ENCODE assay signal across 16 mouse cellular contexts in genomic region chr4:151739348-151739956, GRCm38 (mm10).
A peak's percentile ranks its signal among the peaks of the same experiment; 100 is the strongest.
DNase-seq lines count a peak whose midpoint lies in the region; ATAC-seq lines count a peak whose summit lies in the region.
"Had no signal": no experiment of that assay in that cellular context is flagged by ENCODE, and none has a peak within 500 bp of the region (broad histone marks: within the 10 kb centered on the region; RNA-seq: fewer than 3 reads in every experiment).

No protein-coding gene starts in this region.

- no peak overlapping the region for H3K4me3 ChIP-seq in hindbrain, embryonic 15.5 days
- no peak overlapping the region for H3K4me3 ChIP-seq in hindbrain, embryonic 11.5 days (ENCODE audit: low read depth, low read length)
- no peak overlapping the region for H3K4me3 ChIP-seq in liver, embryonic 12.5 days
- H3K4me3 ChIP-seq: embryonic facial prominence, embryonic 12.5 days; forebrain, embryonic 13.5 days; limb, embryonic 15.5 days had no signal

- no peak for DNase-seq in hindbrain, embryonic 11.5 days (ENCODE audit: low spot score)
- peak; percentile 3 for DNase-seq in thymus, postnatal 25 days
- no peak for DNase-seq in thymus, adult 18-20 months
- DNase-seq in splenic B cell, adult 2 months (ENCODE audit: low read depth, low spot score) = peak; percentile 3
- no peak for DNase-seq in frontal cortex, postnatal 10 days (ENCODE audit: low spot score in 2 of 2)
- DNase-seq in layer of hippocampus, adult 9-10 months (ENCODE audit: low spot score) = no peak
- DNase-seq: gastrocnemius, postnatal 36 days; heart, postnatal 14 days; lung, postnatal 36 days; thymus, postnatal 14 days had no signal

- no peak overlapping the region for H3K9ac ChIP-seq in hindbrain, embryonic 15.5 days
- H3K9ac ChIP-seq in hindbrain, embryonic 11.5 days (ENCODE audit: low read depth, low read length) = no peak overlapping the region
- H3K9ac ChIP-seq in liver, embryonic 12.5 days = no peak overlapping the region
- H3K9ac ChIP-seq: embryonic facial prominence, embryonic 12.5 days; forebrain, embryonic 13.5 days; limb, embryonic 15.5 days had no signal

- no peaks in the 10 kb centered on the region for H3K27me3 ChIP-seq in hindbrain, embryonic 15.5 days
- no peaks in the 10 kb centered on the region for H3K27me3 ChIP-seq in hindbrain, embryonic 11.5 days (ENCODE audit: control insufficient read depth, insufficient read depth, low read length)
- no peaks in the 10 kb centered on the region; the same call in 1 of the 2 replicates for H3K27me3 ChIP-seq in liver, embryonic 12.5 days (replicated peaks)
- H3K27me3 ChIP-seq in splenic B cell, adult 2 months (ENCODE audit: control insufficient read depth, insufficient read depth, low read length, poor library complexity, severe bottlenecking) = no peaks in the 10 kb centered on the region
- H3K27me3 ChIP-seq: embryonic facial prominence, embryonic 12.5 days; forebrain, embryonic 13.5 days; limb, embryonic 15.5 days had no signal

- no peak for ATAC-seq in hindbrain, embryonic 15.5 days (ENCODE audit: low FRiP score, low read depth)
- no peak for ATAC-seq in hindbrain, embryonic 11.5 days (ENCODE audit: low FRiP score)
- peak; percentile 66 for ATAC-seq in liver, embryonic 12.5 days
- ATAC-seq: forebrain, embryonic 13.5 days; intestine, postnatal 0 days had no signal

- H3K4me2 ChIP-seq in hindbrain, embryonic 15.5 days = no peak overlapping the region
- H3K4me2 ChIP-seq in hindbrain, embryonic 11.5 days (replicated peaks; ENCODE audit: low read depth, low read length) = no peak overlapping the region
- no peak overlapping the region for H3K4me2 ChIP-seq in liver, embryonic 12.5 days
- H3K4me2 ChIP-seq: embryonic facial prominence, embryonic 12.5 days; forebrain, embryonic 13.5 days; limb, embryonic 15.5 days had no signal

- WGBS in hindbrain, embryonic 15.5 days = 72% methylated on average over 12 of the region's 12 CpGs
- 86% methylated on average over 12 of the region's 12 CpGs for WGBS in hindbrain, embryonic 11.5 days
- WGBS in liver, embryonic 12.5 days (ENCODE audit: insufficient replicate concordance) = 64% methylated on average over 12 of the region's 12 CpGs

- H3K36me3 ChIP-seq in hindbrain, embryonic 15.5 days = no peaks in the 10 kb centered on the region
- H3K36me3 ChIP-seq in hindbrain, embryonic 11.5 days (ENCODE audit: control insufficient read depth, insufficient read depth, low read length) = no peaks in the 10 kb centered on the region
- no peaks in the 10 kb centered on the region for H3K36me3 ChIP-seq in liver, embryonic 12.5 days
- H3K36me3 ChIP-seq in splenic B cell, adult 2 months (ENCODE audit: control insufficient read depth, insufficient read depth, low read length, poor library complexity, severe bottlenecking) = no peaks in the 10 kb centered on the region
- H3K36me3 ChIP-seq: embryonic facial prominence, embryonic 12.5 days; limb, embryonic 15.5 days had no signal

- no peaks in the 10 kb centered on the region for H3K9me3 ChIP-seq in hindbrain, embryonic 15.5 days
- H3K9me3 ChIP-seq in hindbrain, embryonic 11.5 days (ENCODE audit: control insufficient read depth, low read length) = no peaks in the 10 kb centered on the region
- H3K9me3 ChIP-seq in liver, embryonic 12.5 days (replicated peaks) = no peaks in the 10 kb centered on the region
- H3K9me3 ChIP-seq: embryonic facial prominence, embryonic 12.5 days; forebrain, embryonic 13.5 days; limb, embryonic 15.5 days had no signal

- peaks cover 41% of the 10 kb centered on the region for H3K4me1 ChIP-seq in hindbrain, embryonic 15.5 days (replicated peaks)
- H3K4me1 ChIP-seq in hindbrain, embryonic 11.5 days (replicated peaks; ENCODE audit: control insufficient read depth, insufficient read depth, low read length) = 0 out of 2 replicates have a peak, but pooled peaks cover 4% of the 10 kb centered on the region
- H3K4me1 ChIP-seq in liver, embryonic 12.5 days = peaks cover 47% of the 10 kb centered on the region

- 0 out of 2 replicates have a peak overlapping the region, but pooled peaks have one; percentile 18 for H3K27ac ChIP-seq in hindbrain, embryonic 15.5 days (replicated peaks)
- H3K27ac ChIP-seq in hindbrain, embryonic 11.5 days (ENCODE audit: low read depth, low read length) = no peak overlapping the region
- no peak overlapping the region for H3K27ac ChIP-seq in liver, embryonic 12.5 days

Comparison
In these comparisons a context has a peak if more than half of its experiments do, and no peak if none do; other contexts are left out.
1. DNase-seq: peak in thymus, postnatal 25 days (single experiment) and splenic B cell, adult 2 months (single experiment); none in hindbrain, embryonic 11.5 days (single experiment), thymus, adult 18-20 months (0 of 2), frontal cortex, postnatal 10 days (0 of 2) and layer of hippocampus, adult 9-10 months (single experiment).